Mouse (Mus musculus) thymus, adult 2 months (tissue): ENCODE measurements around the gene Tff3.

Source experiments
- CTCF ChIP-seq: fragments of 200-500 bp; IDR thresholded peaks from 2 replicates; pipeline ENCODE4 v1.5.1; 2012; ENCODE audit warnings: mild to moderate bottlenecking, control low read depth, low read length, moderate library complexity, borderline replicate concordance; ENCODE audit not compliant: control insufficient read depth, poor library complexity, insufficient read depth; ENCODE audit errors: extremely low read depth
- POLR2A ChIP-seq: fragments of 200-500 bp; IDR thresholded peaks from 2 replicates; pipeline ENCODE4 v1.6.1; 2012; ENCODE audit warnings: mild to moderate bottlenecking, low read length, control low read depth, moderate library complexity; ENCODE audit not compliant: control insufficient read depth, poor library complexity, insufficient read depth; ENCODE audit errors: extremely low read depth

- TF ChIP-seq POLR2A (no peak), CTCF (no peak)
Measured at GRCm38 (mm10) chr17:31160291-31160690, 30.8 kb upstream of the Tff3 start.
